Mouse (Mus musculus): ENCODE measurements around the gene Alx3. TPM values are rescaled to one million over a fixed set of nuclear protein-coding genes. Genes with fewer than 3 reads are reported as not detected.

The Alx3 gene
- polyA plus RNA-seq, 1 experiment = not detected

DNA sequence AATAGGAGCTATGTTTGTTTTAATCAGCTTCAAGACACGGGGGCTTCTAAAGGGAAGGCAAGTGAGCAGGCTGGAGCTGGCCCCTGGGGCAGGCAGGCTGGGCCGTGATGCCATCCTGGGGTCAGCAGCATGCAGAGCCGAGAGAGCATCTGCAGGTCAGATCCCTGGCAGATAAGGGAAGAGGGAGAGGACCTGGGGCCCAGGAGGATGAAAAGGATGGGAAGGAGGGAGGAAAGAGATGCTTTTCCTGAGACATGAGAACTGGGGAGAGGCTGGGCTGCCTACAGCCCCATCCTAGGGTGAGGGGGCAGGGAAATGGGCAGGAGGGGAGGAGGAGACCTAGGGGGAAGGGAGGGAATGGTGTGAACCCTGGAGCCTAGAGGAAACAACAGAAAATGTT lies 29.5 kb upstream of the Alx3 start:
- TF ChIP-seq USF1 (IDR thresholded peaks at IDR 0.05; ENCODE audit: low read depth) (no peak), MYOG (IDR thresholded peaks at IDR 0.05; ENCODE audit: control insufficient read depth, extremely low read depth, insufficient read length) (no peak), CEBPB (IDR thresholded peaks at IDR 0.05; ENCODE audit: low read depth) (no peak), CTCF (IDR thresholded peaks at IDR 0.05; ENCODE audit: control insufficient read depth, insufficient read depth, insufficient read length) (no peak), MYOD1 (IDR thresholded peaks at IDR 0.05; ENCODE audit: control insufficient read depth, insufficient read length, low read depth) (no peak), MAX (IDR thresholded peaks at IDR 0.05) (no peak), FOSL1 (IDR thresholded peaks at IDR 0.05; ENCODE audit: insufficient read depth, low read length, poor library complexity, severe bottlenecking) (no peak)
- no peaks in the 10 kb centered on the region for H3K79me2 ChIP-seq (ENCODE audit: control insufficient read depth, insufficient read depth)

GRCm38 (mm10) chr3:107567766-107568165 lies 27.1 kb upstream of the Alx3 start:
- Histone ChIP-seq H3K36me3 (ENCODE audit: control insufficient read depth, insufficient read depth) (no peaks in the 10 kb centered on the region), H3K4me3 (ENCODE audit: insufficient read depth, poor library complexity, severe bottlenecking) (no peak overlapping the region)

More for the DNA sequence above, 29.5 kb upstream of the Alx3 start:
- Histone ChIP-seq H3K4me3 (ENCODE audit: insufficient read depth, poor library complexity, severe bottlenecking) (no peak overlapping the region), H3ac (ENCODE audit: control insufficient read depth, insufficient read length, low read depth) (no peak overlapping the region), H3K27me3 (ENCODE audit: control insufficient read depth, insufficient read depth, insufficient read length) (peaks cover 16% of the 10 kb centered on the region), H3K36me3 (ENCODE audit: control insufficient read depth, insufficient read depth) (no peaks in the 10 kb centered on the region), H3K79me3 (ENCODE audit: low read depth) (no peaks in the 10 kb centered on the region)

GRCm38 (mm10) chr3:107568721-107569120 lies 26.1 kb upstream of the Alx3 start:
- H3K4me3 ChIP-seq (ENCODE audit: insufficient read depth, poor library complexity, severe bottlenecking) = no peak overlapping the region
- peaks cover 17% of the 10 kb centered on the region for H3K27me3 ChIP-seq (ENCODE audit: control insufficient read depth, insufficient read depth, insufficient read length)
- TF ChIP-seq USF1 (IDR thresholded peaks at IDR 0.05; ENCODE audit: low read depth) (no peak), CEBPB (IDR thresholded peaks at IDR 0.05; ENCODE audit: low read depth) (no peak), CTCF (IDR thresholded peaks at IDR 0.05; ENCODE audit: control insufficient read depth, insufficient read depth, insufficient read length) (no peak)
- no peak overlapping the region for H3ac ChIP-seq (ENCODE audit: control insufficient read depth, insufficient read length, low read depth)
- H3K79me2 ChIP-seq (ENCODE audit: control insufficient read depth, insufficient read depth) = no peaks in the 10 kb centered on the region
- no peaks in the 10 kb centered on the region for H3K79me3 ChIP-seq (ENCODE audit: low read depth)
- H3K36me3 ChIP-seq (ENCODE audit: control insufficient read depth, insufficient read depth) = no peaks in the 10 kb centered on the region

More at GRCm38 (mm10) chr3:107567766-107568165, 27.1 kb upstream of the Alx3 start:
- no peaks in the 10 kb centered on the region for H3K79me3 ChIP-seq (ENCODE audit: low read depth)
- no peak for TF ChIP-seq CTCF (IDR thresholded peaks at IDR 0.05; ENCODE audit: control insufficient read depth, insufficient read depth, insufficient read length)
- TF ChIP-seq USF1 (IDR thresholded peaks at IDR 0.05; ENCODE audit: low read depth) = peak; percentile 7
- no peaks in the 10 kb centered on the region for H3K79me2 ChIP-seq (ENCODE audit: control insufficient read depth, insufficient read depth)
- no peak overlapping the region for H3ac ChIP-seq (ENCODE audit: control insufficient read depth, insufficient read length, low read depth)
- peaks cover 17% of the 10 kb centered on the region for H3K27me3 ChIP-seq (ENCODE audit: control insufficient read depth, insufficient read depth, insufficient read length)

DNA sequence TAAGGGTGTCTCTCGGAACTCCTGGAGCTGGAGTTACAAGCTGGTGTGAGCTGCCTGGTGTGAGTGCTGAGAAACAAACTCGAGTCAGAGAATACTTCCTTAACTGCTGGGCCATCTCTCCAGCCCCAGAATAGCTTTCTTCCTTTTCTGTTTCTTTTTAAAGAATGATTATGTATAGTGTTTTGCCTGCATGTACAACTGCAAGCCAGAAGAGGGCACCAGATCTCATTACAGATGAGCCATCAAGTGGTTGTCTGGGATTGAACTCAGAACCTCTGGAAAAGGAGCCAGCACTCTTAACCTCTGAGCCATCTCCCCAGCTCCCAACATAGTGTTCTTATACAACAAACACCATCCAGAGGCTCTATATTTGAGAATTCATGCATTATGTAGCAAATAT lies 23.6 kb upstream of the Alx3 start:
- no peaks in the 10 kb centered on the region for H3K79me2 ChIP-seq (ENCODE audit: control insufficient read depth, insufficient read depth)
- no peaks in the 10 kb centered on the region for H3K79me3 ChIP-seq (ENCODE audit: low read depth)
- H3K4me3 ChIP-seq (ENCODE audit: insufficient read depth, poor library complexity, severe bottlenecking) = no peak overlapping the region
- H3K27me3 ChIP-seq (ENCODE audit: control insufficient read depth, insufficient read depth, insufficient read length) = peaks cover 11% of the 10 kb centered on the region
- no peaks in the 10 kb centered on the region for H3K36me3 ChIP-seq (ENCODE audit: control insufficient read depth, insufficient read depth)
- no peak overlapping the region for H3ac ChIP-seq (ENCODE audit: control insufficient read depth, insufficient read length, low read depth)
- TF ChIP-seq CEBPB (IDR thresholded peaks at IDR 0.05; ENCODE audit: low read depth) (no peak), FOSL1 (IDR thresholded peaks at IDR 0.05; ENCODE audit: insufficient read depth, low read length, poor library complexity, severe bottlenecking) (no peak), USF1 (IDR thresholded peaks at IDR 0.05; ENCODE audit: low read depth) (no peak), MAX (IDR thresholded peaks at IDR 0.05) (no peak), MYOG (IDR thresholded peaks at IDR 0.05; ENCODE audit: control insufficient read depth, extremely low read depth, insufficient read length) (no peak)

DNA sequence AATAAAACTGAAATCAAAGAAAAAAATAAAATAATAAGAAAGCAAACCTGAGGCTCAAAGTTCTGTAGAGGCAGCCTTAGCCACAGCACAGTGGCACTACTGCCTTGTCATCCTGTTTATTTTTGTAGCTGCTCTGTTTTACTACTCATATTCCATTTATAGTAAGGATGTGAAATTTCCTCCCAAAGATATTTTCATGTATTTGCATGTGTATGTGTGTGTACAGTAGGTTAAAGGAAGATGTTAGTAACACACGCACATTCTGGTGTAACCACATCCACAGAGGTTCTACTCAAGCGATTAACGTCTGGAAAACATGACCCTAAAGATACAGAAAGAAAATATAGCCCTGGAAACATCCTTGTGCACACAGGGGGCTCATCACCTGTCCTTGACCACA lies 18.0 kb upstream of the Alx3 start:
- Histone ChIP-seq H3K36me3 (ENCODE audit: control insufficient read depth, insufficient read depth) (no peaks in the 10 kb centered on the region), H3K4me3 (ENCODE audit: insufficient read depth, poor library complexity, severe bottlenecking) (no peak overlapping the region), H3ac (ENCODE audit: control insufficient read depth, insufficient read length, low read depth) (no peak overlapping the region), H3K79me2 (ENCODE audit: control insufficient read depth, insufficient read depth) (no peaks in the 10 kb centered on the region), H3K27me3 (ENCODE audit: control insufficient read depth, insufficient read depth, insufficient read length) (peaks cover 17% of the 10 kb centered on the region), H3K79me3 (ENCODE audit: low read depth) (no peaks in the 10 kb centered on the region)
- TF ChIP-seq MAX (IDR thresholded peaks at IDR 0.05) (no peak), CTCF (IDR thresholded peaks at IDR 0.05; ENCODE audit: control insufficient read depth, insufficient read depth, insufficient read length) (no peak)

DNA sequence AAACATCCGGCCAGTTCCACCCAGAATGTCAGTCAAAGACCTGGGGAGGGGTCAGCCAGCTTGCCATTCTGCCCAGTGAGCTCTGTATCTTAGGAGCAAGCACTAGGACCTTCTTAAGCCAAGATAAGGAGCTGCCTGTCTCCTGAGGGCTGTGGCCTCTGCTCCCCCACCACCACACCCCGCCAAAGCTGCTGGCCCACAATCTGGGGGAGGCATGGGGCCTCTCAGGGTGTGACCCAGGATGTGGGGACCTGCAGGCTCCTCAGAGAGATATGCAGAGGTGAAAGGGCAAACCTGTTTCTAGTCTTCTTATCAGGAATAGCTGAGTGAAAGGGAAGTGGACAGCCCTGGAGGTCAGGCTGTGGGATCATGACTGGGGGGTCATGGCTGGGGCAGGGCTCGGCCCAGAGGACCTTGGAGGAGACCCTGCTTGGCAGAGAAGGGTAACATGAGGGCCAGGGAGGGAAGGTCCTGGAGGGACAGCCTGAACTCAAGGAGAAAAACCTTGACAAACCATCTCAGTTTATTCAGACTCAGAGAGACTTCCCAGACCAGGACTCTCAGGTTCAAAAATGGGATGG lies 16.9 kb upstream of the Alx3 start:
- peaks cover 27% of the 10 kb centered on the region for H3K27me3 ChIP-seq (ENCODE audit: control insufficient read depth, insufficient read depth, insufficient read length)
- H3K79me2 ChIP-seq (ENCODE audit: control insufficient read depth, insufficient read depth) = no peaks in the 10 kb centered on the region
- TF ChIP-seq MAX (IDR thresholded peaks at IDR 0.05) (no peak), CEBPB (IDR thresholded peaks at IDR 0.05; ENCODE audit: low read depth) (no peak), FOSL1 (IDR thresholded peaks at IDR 0.05; ENCODE audit: insufficient read depth, low read length, poor library complexity, severe bottlenecking) (no peak), USF1 (IDR thresholded peaks at IDR 0.05; ENCODE audit: low read depth) (no peak), CTCF (IDR thresholded peaks at IDR 0.05; ENCODE audit: control insufficient read depth, insufficient read depth, insufficient read length) (no peak), MYOG (IDR thresholded peaks at IDR 0.05; ENCODE audit: control insufficient read depth, extremely low read depth, insufficient read length) (no peak), MYOD1 (IDR thresholded peaks at IDR 0.05; ENCODE audit: control insufficient read depth, insufficient read length, low read depth) (no peak)
- H3K4me3 ChIP-seq (ENCODE audit: insufficient read depth, poor library complexity, severe bottlenecking) = no peak overlapping the region
- no peaks in the 10 kb centered on the region for H3K36me3 ChIP-seq (ENCODE audit: control insufficient read depth, insufficient read depth)
- H3ac ChIP-seq (ENCODE audit: control insufficient read depth, insufficient read length, low read depth) = no peak overlapping the region
- H3K79me3 ChIP-seq (ENCODE audit: low read depth) = no peaks in the 10 kb centered on the region
